Mouse (Mus musculus) testis, postnatal 14 days (tissue): ENCODE measurements around the gene Rims3.

Experiments
- DNase-seq: peaks from one replicate; pipeline ENCODE4 v3.0.0; 2021; ENCODE audit warnings: low spot score

Gene Rims3

DNA sequence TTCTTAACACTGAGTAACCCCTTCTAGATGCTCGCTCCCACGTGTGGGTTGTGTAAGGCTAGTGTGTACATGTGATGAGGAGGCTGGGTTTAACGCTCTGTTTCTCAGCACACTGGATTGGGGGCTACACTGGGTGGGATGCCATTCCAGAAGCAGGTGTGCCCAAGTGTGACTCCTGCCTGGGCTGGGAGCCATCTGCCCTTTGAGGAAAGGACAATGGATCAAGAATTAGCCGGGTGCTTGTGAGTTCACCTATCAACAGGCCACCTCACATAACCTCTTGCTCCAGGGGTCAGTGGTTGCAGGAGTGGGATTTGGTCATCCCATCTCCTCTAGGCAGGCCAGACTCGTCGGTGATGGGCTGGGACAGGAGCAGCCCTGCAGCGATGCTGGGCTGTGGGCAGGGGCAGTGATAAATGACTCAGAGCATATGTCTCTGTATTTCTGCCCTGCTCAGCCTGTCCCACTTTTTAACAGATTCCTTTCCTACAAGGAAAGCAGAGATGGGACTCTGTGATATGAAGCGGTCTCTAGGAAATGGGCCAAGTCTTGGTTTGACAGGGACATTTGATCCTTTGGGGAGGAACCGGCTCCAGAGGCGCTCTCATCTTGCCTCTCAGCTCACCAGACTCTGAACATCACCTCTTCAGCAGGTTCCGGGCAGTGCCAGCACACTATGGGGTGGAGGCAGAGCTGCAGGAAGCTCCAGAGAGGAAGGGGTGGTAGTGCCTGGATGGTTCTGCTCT, 39.2 kb downstream of the Rims3 start:
- no peak for DNase-seq

DNA sequence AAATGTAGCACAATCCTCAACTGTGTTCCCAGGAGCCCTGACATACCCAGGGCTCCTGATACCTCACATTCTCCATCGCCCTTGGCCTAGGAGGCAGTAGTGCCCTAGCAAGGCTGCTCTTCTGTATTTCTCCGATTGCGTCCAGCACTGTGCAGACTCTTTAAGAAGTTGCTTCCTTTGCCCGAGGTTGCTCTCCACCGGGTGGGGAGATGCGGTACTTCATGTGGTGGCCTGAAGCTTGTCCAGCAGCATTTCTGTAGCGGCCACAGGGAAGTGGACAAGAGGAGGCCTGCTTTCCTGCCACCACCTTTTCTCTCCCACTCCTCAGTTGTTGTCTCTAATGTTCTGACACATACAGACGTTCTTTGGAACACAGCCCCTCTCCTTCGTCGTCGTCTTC, 40.0 kb downstream of the Rims3 start:
- no peak for DNase-seq

DNA sequence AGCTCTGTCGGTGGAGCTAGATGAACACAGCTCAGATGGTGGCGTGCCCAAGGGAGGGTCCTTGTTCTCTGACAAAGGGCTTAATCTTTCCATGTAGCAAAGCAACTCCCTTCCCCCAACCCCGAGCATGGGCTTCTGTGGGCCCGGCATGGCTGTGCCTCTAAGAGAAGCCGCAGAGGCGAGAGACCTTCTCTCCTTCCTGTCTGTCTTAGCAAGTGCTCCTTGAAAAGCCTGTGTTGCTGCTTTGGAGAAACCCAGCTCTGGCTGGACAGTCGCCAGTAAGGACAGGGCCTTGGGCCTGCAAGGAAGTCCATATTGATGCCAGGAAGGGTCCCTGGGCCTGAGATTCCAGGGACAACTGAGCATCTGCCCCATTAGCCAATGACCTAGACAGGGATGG, 40.6 kb downstream of the Rims3 start:
- no peak for DNase-seq

DNA sequence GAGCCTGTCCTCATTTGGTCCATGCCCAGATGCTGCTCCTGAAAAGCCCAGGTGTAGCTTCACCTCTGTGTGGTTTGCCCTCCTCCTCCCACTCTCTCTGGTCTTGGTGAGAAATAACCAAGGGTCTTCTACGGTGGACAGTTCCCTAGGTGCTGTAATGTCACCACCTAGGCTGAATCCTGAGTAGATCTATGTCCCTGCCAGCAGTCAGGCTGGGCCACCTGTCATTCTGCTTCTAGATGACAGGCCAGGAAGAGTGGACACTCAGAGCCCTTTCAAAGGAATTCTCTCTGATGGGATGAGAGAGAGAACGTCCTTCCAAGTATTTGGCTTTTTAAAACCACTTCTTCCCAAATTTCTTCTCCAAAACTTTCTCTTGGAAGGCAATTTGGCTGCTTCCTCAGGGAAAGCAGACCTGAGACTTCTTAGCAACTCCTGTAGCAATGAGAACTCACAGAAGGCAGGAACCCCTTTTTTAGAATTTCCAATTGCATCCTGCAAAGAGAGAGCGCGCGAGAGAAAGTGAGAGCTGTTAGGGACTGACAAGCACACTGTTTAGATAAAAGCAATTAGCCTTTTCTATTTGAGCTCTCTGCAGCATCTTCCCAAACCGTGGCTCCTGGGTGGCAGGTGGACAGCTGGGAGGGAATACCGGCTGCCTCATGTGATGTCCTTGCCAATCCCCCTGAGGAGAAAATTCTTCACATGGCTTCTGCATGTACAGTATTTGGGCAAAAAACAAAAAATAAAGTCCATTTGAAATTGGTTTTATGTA, 41.4 kb downstream of the Rims3 start:
- no peak for DNase-seq

DNA sequence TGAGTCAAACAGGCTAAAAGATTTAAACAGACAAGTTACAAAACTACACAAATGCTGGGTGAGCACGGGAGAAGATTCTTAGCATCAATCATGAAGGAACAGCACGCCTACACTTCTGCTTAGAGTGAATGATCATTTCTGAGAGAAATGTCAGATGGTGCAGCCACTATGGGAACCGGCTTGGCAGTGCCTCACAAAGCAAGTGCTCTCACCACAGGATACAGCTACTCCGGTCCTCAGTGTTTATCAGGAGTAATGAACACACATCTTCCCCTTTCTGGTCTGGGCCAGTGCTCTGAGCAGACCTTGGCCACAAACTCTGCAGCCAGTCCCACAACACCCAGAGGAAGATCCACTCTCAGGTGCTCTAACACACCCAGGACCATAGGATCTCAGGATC, 49.9 kb downstream of the Rims3 start:
- DNase-seq: no peak

DNA sequence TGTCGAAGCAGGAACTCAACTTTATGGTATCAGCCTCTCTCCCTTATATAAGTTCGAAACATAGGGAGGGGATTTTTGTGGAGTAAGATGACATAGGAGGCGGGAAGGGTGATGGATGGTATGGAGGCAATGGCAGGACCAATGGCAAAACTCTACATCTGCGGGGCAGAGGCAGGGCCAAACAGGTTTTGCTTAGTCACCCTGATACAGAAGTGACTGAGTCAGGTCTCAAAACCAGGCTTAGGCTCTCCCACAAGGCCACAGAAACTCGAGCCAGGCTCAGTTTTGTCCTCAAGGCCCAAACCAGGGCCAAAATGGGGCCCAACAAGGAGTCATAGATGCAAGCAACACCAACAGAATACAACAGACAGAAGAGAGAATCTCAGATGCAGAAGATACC, 51.0 kb downstream of the Rims3 start:
- no peak for DNase-seq

GRCm38 (mm10) chr4:120909558-120910150, 55.0 kb downstream of the Rims3 start:
- DNase-seq: no peak

GRCm38 (mm10) chr4:120911086-120911485, 56.5 kb downstream of the Rims3 start:
- DNase-seq: no peak

GRCm38 (mm10) chr4:120912866-120913265, 58.2 kb downstream of the Rims3 start:
- no peak for DNase-seq

GRCm38 (mm10) chr4:120913443-120913842, 58.8 kb downstream of the Rims3 start:
- DNase-seq: no peak

- no peak for DNase-seq
Observed at GRCm38 (mm10) chr4:120913861-120914260, 59.2 kb downstream of the Rims3 start.

GRCm38 (mm10) chr4:120914501-120914900, 59.9 kb downstream of the Rims3 start:
- no peak for DNase-seq

DNA sequence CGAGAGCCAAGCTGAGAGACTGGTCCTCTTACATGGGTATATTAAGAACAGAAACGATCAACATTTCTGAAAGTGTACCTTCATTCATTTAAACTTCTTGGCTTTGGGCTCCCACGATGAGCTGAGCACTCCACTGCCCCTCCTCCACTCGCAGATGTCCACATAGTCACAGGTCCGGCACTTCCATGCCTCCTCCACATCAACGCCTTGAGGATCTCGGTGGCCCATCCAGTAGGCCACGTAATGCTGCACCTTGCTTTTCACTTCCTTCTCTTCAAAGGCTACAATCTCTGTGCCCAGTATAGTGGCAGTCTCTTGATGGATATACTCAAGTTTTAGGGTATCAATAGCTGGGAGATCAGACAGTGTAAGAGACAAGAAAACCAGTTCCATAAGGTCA, 66.8 kb downstream of the Rims3 start:
- DNase-seq: no peak

DNA sequence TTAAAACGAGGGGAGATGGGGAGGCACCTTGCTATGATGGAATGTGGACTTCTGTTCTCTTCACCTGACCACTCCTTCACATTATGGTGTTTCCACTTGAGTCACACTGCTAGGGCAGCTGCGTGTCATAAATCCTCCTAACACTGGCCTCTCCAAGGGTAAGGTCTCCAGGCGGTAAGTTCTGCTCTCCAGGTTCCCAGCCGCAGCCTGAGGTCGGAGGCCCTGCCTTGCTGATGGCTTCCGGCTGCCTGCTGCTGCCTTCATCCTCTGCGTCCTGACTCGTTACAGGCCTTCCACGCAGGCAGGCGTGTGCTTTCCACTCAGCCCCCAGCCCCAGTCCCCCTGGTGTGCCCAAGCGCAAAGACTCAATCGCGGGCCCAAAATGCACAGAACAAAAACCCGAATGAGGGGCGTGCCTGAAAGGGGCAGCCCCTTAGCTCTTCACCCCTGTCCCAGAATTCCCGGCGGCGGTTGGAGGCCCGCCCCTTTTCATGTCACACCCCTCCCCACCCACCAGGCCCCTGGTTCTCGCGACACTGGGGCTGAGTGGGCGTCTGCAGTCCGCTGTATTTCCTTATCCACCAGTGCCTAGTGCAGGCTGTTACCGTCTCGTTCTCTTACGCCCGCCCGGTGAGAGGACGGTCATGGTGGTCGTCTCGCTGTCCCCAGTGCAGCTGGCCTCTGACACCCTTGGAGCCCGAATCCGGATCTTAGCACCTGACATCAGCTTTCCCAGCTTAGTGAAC, 70.1 kb downstream of the Rims3 start, which contains the start of gene Exo5:
TSS of gene Exo5 (minus strand) at position 464 of the 746 bp plus-strand sequence.
- peak; percentile 89 for DNase-seq

DNA sequence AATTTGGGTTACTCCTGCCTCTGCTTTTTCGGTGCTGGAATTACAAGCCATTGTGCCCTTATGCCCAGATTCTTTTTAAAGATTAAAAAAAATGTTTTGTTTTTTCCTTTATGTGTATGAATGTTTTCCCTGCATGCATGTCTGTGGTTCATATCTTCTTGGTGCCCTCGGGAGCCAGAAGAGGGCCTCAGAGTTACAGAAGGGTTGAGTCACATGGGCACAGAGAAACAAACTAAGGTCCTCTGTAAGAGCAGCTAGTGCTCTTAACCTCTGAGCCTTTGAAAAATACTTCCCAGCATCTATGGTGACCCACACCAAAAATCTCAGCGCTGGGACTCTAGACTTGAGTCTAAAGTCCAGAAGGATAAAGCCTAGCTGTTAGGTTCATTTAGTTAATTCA, 70.8 kb downstream of the Rims3 start:
- peak; percentile 33 for DNase-seq

- no peak for DNase-seq
Observed at GRCm38 (mm10) chr4:120928686-120929085, 74.1 kb downstream of the Rims3 start.

- no peak for DNase-seq
Observed at GRCm38 (mm10) chr4:120930736-120931135, 76.1 kb downstream of the Rims3 start.

DNA sequence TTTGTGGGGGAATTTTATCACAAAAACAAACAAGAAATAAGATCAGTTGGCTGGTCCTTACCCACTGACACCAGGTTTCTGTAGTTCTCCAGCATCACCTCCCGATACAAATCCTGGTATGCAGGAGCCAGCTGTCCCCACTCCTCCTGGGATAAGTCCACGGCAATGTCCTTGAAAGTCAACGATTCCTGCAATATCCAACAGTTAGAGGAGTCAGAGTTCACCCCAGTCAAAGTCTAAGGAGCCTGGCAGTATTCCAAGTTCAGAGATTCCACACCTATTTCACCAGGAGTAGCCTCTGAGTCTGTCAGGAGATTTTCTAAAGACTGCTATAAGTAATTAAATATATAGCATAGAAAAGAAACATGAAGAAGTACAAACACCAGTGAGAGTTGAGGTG, 80.4 kb downstream of the Rims3 start:
- no peak for DNase-seq
